24 mouse cellular contexts compared by ENCODE assay signal in the genomic region with DNA sequence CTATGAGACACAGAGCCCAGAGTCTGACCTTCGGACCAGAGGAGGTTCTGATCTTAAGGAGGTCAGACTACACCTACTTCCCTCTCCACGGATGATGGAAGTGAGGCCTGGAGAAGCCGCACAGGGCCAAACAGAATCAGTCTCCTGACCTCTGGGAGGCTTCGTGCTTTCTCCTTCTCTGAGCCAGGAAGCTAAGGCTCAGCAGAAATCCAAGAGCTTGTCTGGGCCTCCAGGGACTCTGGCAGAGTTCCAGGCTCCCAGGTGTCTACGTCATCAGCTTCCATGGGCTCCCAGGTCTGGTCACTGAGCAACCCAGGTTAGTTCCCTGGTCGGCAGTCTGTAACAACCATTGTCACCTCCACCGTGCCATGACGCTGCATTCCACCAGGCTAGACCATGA. TPM values are rescaled to one million over a fixed set of nuclear protein-coding genes. Genes with fewer than 3 reads are reported as not detected.
DNase-seq lines count a peak whose midpoint lies in the region; TF ChIP-seq lines count a peak whose summit lies in the region.
"Had no signal": no experiment of that assay in that cellular context is flagged by ENCODE, and none has a peak within 500 bp of the region (broad histone marks: within the 10 kb centered on the region; RNA-seq: fewer than 3 reads in every experiment).

No protein-coding gene starts in this region.

- H3K36me3 ChIP-seq in E14TG2a.4 (ENCODE audit: insufficient read depth, low read length) = no peaks in the 10 kb centered on the region
- H3K36me3 ChIP-seq: embryonic facial prominence, embryonic 10.5 days; midbrain, embryonic 13.5 days had no signal

- intact Hi-C loops in heart, postnatal 25 days (cut with DNase I) = no loop called here

- DNase-seq in heart, postnatal 4 days = peak; percentile 13
- no peak for DNase-seq in heart, postnatal 25 days (ENCODE audit: low spot score)
- peak; percentile 34 for DNase-seq in R1 (ENCODE audit: low read depth, low spot score)
- peak; percentile 41 for DNase-seq in kidney, postnatal 14 days
- DNase-seq in embryo, embryonic 10.5 days (ENCODE audit: low spot score) = no peak
- no peak for DNase-seq in cerebellum, postnatal 36 days
- DNase-seq: adrenal gland, postnatal 10 days; B cell, adult 2 months; cerebellum, adult 2 months; forebrain, postnatal 0 days; gastrocnemius, adult 2 months; heart, postnatal 36 days; layer of hippocampus, postnatal 36 days; thymus, adult 2 months; thymus, postnatal 4 days had no signal

- H3K9me3 ChIP-seq in E14TG2a.4 (ENCODE audit: low read length) = no peaks in the 10 kb centered on the region
- H3K9me3 ChIP-seq: embryonic facial prominence, embryonic 10.5 days; midbrain, embryonic 13.5 days had no signal

- no peak for TF ChIP-seq CTCF in E14TG2a.4 (conservative IDR thresholded peaks at IDR 0.05; ENCODE audit: low read length)

- peaks cover 61% of the 10 kb centered on the region for H3K4me1 ChIP-seq in E14TG2a.4 (replicated peaks; ENCODE audit: low read depth, low read length)

- peaks cover 2% of the 10 kb centered on the region; the same call in 1 of the 2 replicates for H3K27me3 ChIP-seq in E14TG2a.4 (ENCODE audit: insufficient read depth, low read length)
- H3K27me3 ChIP-seq: midbrain, embryonic 13.5 days had no signal

- peak overlapping the region; percentile 46 for H3K4me3 ChIP-seq in E14TG2a.4 (replicated peaks; ENCODE audit: low read length)
- H3K4me3 ChIP-seq: embryonic facial prominence, embryonic 10.5 days; gastrocnemius, adult 2 months; midbrain, embryonic 13.5 days had no signal

RNA-seq across cellular contexts. Expression of gene Oprd1, which starts 17.2 kb away (rescaled TPM):
- total RNA-seq in heart, postnatal 4 days (2021) = under 1 TPM; 0.45 to 0.54 TPM
- total RNA-seq in heart, postnatal 25 days (2021) = under 1 TPM; 0.20 to 0.23 TPM
- total RNA-seq: CH12.LX; common myeloid progenitor, adult 5-6 weeks; gastrocnemius, adult 2 months; liver, adult 2 months; megakaryocyte progenitor cell, adult 5-6 weeks; monocyte, adult 5-6 weeks; neutrophil, adult 5-6 weeks had no signal

RNA-seq across cellular contexts. Expression of gene Epb41, which starts 52.0 kb away (rescaled TPM):
- total RNA-seq in heart, postnatal 4 days (2021) = 100 to 1,000 TPM in 1 of 2 experiments, 10 to 100 TPM in 1; 88.1 to 142 TPM
- total RNA-seq in heart, postnatal 25 days (2021) = 100 to 1,000 TPM; 144 to 184 TPM

RNA-seq across cellular contexts. Expression of gene Gm10300, which starts 52.6 kb away (rescaled TPM):
- under 1 TPM; 0.11 to 0.12 TPM for total RNA-seq in heart, postnatal 4 days (2021)
- under 1 TPM in 1 of 2 experiments, not detected in 1; 0.17 TPM for total RNA-seq in heart, postnatal 25 days (2021)
- total RNA-seq: layer of hippocampus, postnatal 36 days had no signal

Comparison
In these comparisons a context has a peak if more than half of its experiments do, and no peak if none do; other contexts are left out.
1. DNase-seq: peak in heart, postnatal 4 days (single experiment), R1 (single experiment) and kidney, postnatal 14 days (single experiment); none in heart, postnatal 25 days (single experiment), embryo, embryonic 10.5 days (single experiment) and cerebellum, postnatal 36 days (0 of 2).